Mouse (Mus musculus) splenic B cell, adult 2 months (primary cell): ENCODE data around the gene Hist1h3d.
"Not testable (repeated sequence)": the region's sequence is repeated elsewhere in the genome, so short reads cannot be mapped to it uniquely, and the experiment has no call there.

Experiments
- DNase-seq: peaks from one replicate; pipeline ENCODE4 v3.0.0-alpha.2; 2011; ENCODE audit warnings: low read depth, low spot score
- H3K27me3 ChIP-seq: 2 replicates; pipeline ENCODE4 v1.6.1; 2012; ENCODE audit warnings: mild to moderate bottlenecking, low read length, moderate library complexity, mixed read lengths; ENCODE audit not compliant: control insufficient read depth, poor library complexity, insufficient read depth, severe bottlenecking
- H3K36me3 ChIP-seq: 2 replicates; pipeline ENCODE4 v1.6.1; 2012; ENCODE audit warnings: mild to moderate bottlenecking, low read length, moderate library complexity, mixed read lengths; ENCODE audit not compliant: control insufficient read depth, poor library complexity, insufficient read depth, severe bottlenecking

Gene Hist1h3d

GRCm38 (mm10) chr13:23575271-23575851 lies at the start of gene Hist1h3d:
TSS of gene Hist1h3d (plus strand) at chr13:23575763.
- H3K36me3 ChIP-seq = no peaks in the 10 kb centered on the region
- DNase-seq = peak; percentile 92
- H3K27me3 ChIP-seq = no peaks in the 10 kb centered on the region

GRCm38 (mm10) chr13:23525901-23526300 lies 49.7 kb upstream of the Hist1h3d start:
- no peaks in the 10 kb centered on the region for H3K27me3 ChIP-seq
- no peaks in the 10 kb centered on the region for H3K36me3 ChIP-seq
- DNase-seq = no peak

- H3K36me3 ChIP-seq = no peaks in the 10 kb centered on the region
- H3K27me3 ChIP-seq = no peaks in the 10 kb centered on the region
- peak; percentile 95 for DNase-seq
Observed at GRCm38 (mm10) chr13:23526312-23526711, 49.3 kb upstream of the Hist1h3d start.

GRCm38 (mm10) chr13:23529005-23529404 lies 46.6 kb upstream of the Hist1h3d start:
- Histone ChIP-seq H3K27me3 (no peaks in the 10 kb centered on the region), H3K36me3 (no peaks in the 10 kb centered on the region)
- no peak for DNase-seq

GRCm38 (mm10) chr13:23529480-23530165 lies 45.9 kb upstream of the Hist1h3d start:
- H3K27me3 ChIP-seq = no peaks in the 10 kb centered on the region
- H3K36me3 ChIP-seq = no peaks in the 10 kb centered on the region
- DNase-seq = no peak

GRCm38 (mm10) chr13:23530181-23530900 lies 45.2 kb upstream of the Hist1h3d start:
- peak; percentile 84 for DNase-seq
- Histone ChIP-seq H3K36me3 (no peaks in the 10 kb centered on the region), H3K27me3 (no peaks in the 10 kb centered on the region)

GRCm38 (mm10) chr13:23530901-23531875 lies 44.4 kb upstream of the Hist1h3d start, which contains the start of gene Hist1h4h:
TSS of gene Hist1h4h (plus strand) at chr13:23531050.
- peak; percentile 97 for DNase-seq
- no peaks in the 10 kb centered on the region for H3K36me3 ChIP-seq
- no peaks in the 10 kb centered on the region for H3K27me3 ChIP-seq

GRCm38 (mm10) chr13:23532262-23533075 lies 43.1 kb upstream of the Hist1h3d start:
- Histone ChIP-seq H3K36me3 (no peaks in the 10 kb centered on the region), H3K27me3 (no peaks in the 10 kb centered on the region)
- DNase-seq = no peak

- not testable (repeated sequence) for H3K36me3 ChIP-seq, H3K27me3 ChIP-seq
- DNase-seq = peak; percentile 83
Observed at GRCm38 (mm10) chr13:23533560-23534367, 41.8 kb upstream of the Hist1h3d start, which contains the start of gene Hist1h2af. TSS of gene Hist1h2af (plus strand) at chr13:23533906.

- DNase-seq = no peak
- H3K27me3 ChIP-seq = no peaks in the 10 kb centered on the region
- H3K36me3 ChIP-seq = no peaks in the 10 kb centered on the region
Observed at GRCm38 (mm10) chr13:23534368-23535131, 41.0 kb upstream of the Hist1h3d start.

GRCm38 (mm10) chr13:23535137-23536075 lies 40.2 kb upstream of the Hist1h3d start, which contains the start of gene Hist1h3g:
TSS of gene Hist1h3g (plus strand) at chr13:23535422.
- not testable (repeated sequence) for H3K27me3 ChIP-seq, H3K36me3 ChIP-seq
- peak; percentile 92 for DNase-seq
